Mouse (Mus musculus): Measurements from ENCODE around the gene Sertad1. TPM values are rescaled to one million over a fixed set of nuclear protein-coding genes. Genes with fewer than 3 reads are reported as not detected.
A peak's percentile ranks its signal among the peaks of the same experiment; 100 is the strongest.

Gene Sertad1
- total and polyA plus RNA-seq, 3 experiments, result 7.6 to 14.0 (median 10.2) TPM

DNA sequence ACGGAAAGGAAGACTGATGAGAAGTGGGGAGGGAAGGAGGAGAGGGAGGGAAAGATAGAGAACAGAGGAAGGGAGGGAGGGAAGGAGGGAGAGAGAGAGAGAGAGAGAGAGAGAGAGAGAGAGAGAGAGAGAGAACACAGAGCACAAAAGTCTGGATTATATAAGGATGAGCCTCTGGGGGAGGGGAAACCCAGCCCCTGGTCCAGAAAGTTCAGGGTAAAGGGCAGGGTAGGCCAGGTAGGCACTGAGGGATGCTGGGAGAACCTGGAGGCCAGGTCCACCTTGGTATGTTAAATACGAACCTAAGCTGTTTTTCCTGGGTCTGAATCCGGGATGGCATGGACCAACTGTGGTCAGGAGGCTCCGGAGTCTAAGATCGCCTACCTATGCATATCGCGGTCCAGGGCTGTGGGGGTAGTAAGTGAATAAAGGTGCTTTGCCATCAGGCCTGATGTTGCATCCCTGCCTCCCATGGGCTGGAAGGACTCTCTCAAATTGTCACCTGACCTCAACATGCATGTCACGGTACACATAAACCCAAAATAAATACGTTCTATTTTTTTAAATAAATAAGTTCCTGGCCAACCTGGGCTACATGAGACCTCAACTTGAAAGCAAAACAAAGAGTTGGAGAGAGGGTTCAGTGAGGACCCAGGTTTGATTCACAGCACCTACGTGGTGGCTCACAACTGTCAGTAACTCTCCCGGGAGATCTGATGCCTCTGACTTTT is 15.2 kb upstream of the Sertad1 start:
- no peak for TF ChIP-seq CTCF (IDR thresholded peaks at IDR 0.05)
- no peak for TF ChIP-seq EP300 (IDR thresholded peaks at IDR 0.05; ENCODE audit: insufficient read depth, low read depth, low read length)
- no peak for TF ChIP-seq POLR2A (IDR thresholded peaks at IDR 0.05; ENCODE audit: insufficient read depth, low read depth, low read length)

DNA sequence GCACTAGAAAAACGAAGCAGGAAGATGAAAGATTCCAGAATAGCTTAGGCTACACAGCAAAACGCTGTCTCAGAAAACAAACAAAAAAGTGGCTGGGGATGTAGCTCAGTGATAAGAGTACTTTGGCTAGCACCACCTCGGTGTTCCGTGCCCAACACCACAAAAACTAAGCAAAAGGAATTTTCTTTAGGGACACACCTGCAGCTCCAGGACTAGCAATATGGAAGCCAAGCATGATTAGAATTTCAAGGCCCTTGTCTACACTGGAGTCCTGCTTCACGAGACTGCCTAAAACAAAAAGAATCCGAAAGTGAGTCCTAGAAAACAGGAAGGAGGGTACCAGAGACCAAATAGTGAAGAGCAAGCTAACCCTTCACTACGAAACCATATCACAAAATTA is 14.1 kb upstream of the Sertad1 start:
- H3K79me2 ChIP-seq (replicated peaks; ENCODE audit: control insufficient read depth, insufficient read depth, low read length), result no peaks in the 10 kb centered on the region
- TF ChIP-seq EP300 (IDR thresholded peaks at IDR 0.05; ENCODE audit: insufficient read depth, low read depth, low read length), result no peak
- no peak for TF ChIP-seq POLR2A (IDR thresholded peaks at IDR 0.05; ENCODE audit: insufficient read depth, low read depth, low read length)
- no peak for TF ChIP-seq CTCF (IDR thresholded peaks at IDR 0.05)
- peaks cover 2% of the 10 kb centered on the region; the same call in 1 of the 2 replicates for H3K36me3 ChIP-seq (ENCODE audit: control insufficient read depth, insufficient read depth, low read length)
- H3K27ac ChIP-seq, result peak overlapping the region; percentile 89
- 6% methylated on average over 7 of the region's 7 CpGs for WGBS
- DNase-seq, result peak in 1 of 2 experiments; percentile 28
- 0 out of 2 replicates have a peak overlapping the region, but pooled peaks have one; percentile 8 for H3K9ac ChIP-seq (ENCODE audit: low read depth, low read length)
- intact Hi-C loops (cut with DNase I), result loop anchor here (1.0 to 10.0 kb wide), 3 partner anchors 24 to 308 kb away; partner anchors contain the start of genes Egln2 and Ltbp4
- peak overlapping the region; percentile 90 for H3K4me3 ChIP-seq
- H3K4me1 ChIP-seq (ENCODE audit: control insufficient read depth, insufficient read depth, low read length), result peaks cover 4% of the 10 kb centered on the region
- no peaks in the 10 kb centered on the region for H3K27me3 ChIP-seq (ENCODE audit: control insufficient read depth, insufficient read depth, low read length)

More for the DNA sequence above, 15.2 kb upstream of the Sertad1 start:
- H3K27ac ChIP-seq, result no peak overlapping the region
- no peaks in the 10 kb centered on the region for H3K79me2 ChIP-seq (replicated peaks; ENCODE audit: control insufficient read depth, insufficient read depth, low read length)
- H3K4me3 ChIP-seq, result no peak overlapping the region
- H3K4me1 ChIP-seq (ENCODE audit: control insufficient read depth, insufficient read depth, low read length), result peaks cover 4% of the 10 kb centered on the region
- 89% methylated on average over 11 of the region's 11 CpGs for WGBS
- no peak overlapping the region for H3K9ac ChIP-seq (ENCODE audit: low read depth, low read length)
- peak in 1 of 2 experiments; percentile 2 for DNase-seq
- intact Hi-C loops (cut with DNase I), result loop anchor here (1.0 to 10.0 kb wide), 3 partner anchors 23 to 307 kb away; partner anchors contain the start of genes Egln2 and Ltbp4
- no peaks in the 10 kb centered on the region for H3K27me3 ChIP-seq (ENCODE audit: control insufficient read depth, insufficient read depth, low read length)
- H3K36me3 ChIP-seq (ENCODE audit: control insufficient read depth, insufficient read depth, low read length), result peaks cover 2% of the 10 kb centered on the region; the same call in 1 of the 2 replicates

DNA sequence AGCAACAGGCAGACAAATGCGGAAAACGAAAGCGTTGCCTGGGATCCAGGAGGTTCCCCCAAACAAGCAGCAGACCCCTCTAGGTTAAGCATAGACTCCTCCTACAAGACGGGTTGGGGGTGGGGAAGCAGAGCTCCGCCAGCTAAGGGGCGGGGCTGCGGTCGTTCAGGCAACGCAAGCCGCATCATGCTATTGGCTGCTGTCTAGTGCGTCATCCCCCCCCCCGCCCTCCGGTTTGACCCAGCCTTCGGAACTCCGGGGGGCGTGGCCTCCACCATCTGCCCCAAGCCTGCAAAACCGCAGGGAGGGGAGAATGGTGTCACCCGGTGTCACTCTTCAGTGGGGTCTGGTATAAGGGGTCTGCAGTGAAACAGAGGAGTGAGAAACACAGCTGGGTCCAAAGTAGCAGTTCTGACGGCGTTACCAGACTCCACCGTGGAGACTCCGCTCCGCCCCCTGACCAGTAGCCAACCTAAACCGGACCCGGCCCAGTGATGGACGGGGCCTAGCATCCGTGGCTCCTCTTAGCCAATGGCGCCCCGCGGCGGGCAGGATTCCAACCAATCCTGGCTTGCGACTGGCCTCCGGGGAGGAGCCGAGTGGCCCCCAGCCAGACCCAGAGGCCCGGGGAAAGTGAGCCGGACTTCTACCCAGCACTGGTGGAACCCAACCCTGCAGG is 13.4 kb upstream of the Sertad1 start, which contains the start of gene Sertad3:
Gene Sertad3, plus strand, starts transcription at position 613 of the 679 bp plus-strand sequence.
- Histone ChIP-seq H3K4me1 (ENCODE audit: control insufficient read depth, insufficient read depth, low read length) (peaks cover 4% of the 10 kb centered on the region), H3K79me2 (replicated peaks; ENCODE audit: control insufficient read depth, insufficient read depth, low read length) (no peaks in the 10 kb centered on the region), H3K27ac (peak within 1 kb of the TSS; percentile 89), H3K4me3 (peak within 1 kb of the TSS; percentile 90), H3K27me3 (ENCODE audit: control insufficient read depth, insufficient read depth, low read length) (no peaks in the 10 kb centered on the region), H3K9ac (ENCODE audit: low read depth, low read length) (peak within 1 kb of the TSS; percentile 81), H3K36me3 (ENCODE audit: control insufficient read depth, insufficient read depth, low read length) (peaks cover 2% of the 10 kb centered on the region; the same call in 1 of the 2 replicates)
- DNase-seq, result peak; percentile 99
- peak; percentile 90 for TF ChIP-seq POLR2A (IDR thresholded peaks at IDR 0.05; ENCODE audit: insufficient read depth, low read depth, low read length)
- no peak for TF ChIP-seq EP300 (IDR thresholded peaks at IDR 0.05; ENCODE audit: insufficient read depth, low read depth, low read length)
- TF ChIP-seq CTCF (IDR thresholded peaks at IDR 0.05), result no peak
- WGBS, result under 1% methylated on average over 36 of the region's 36 CpGs
- intact Hi-C loops (cut with DNase I), result loop anchor here (5.0 to 10.0 kb wide), 2 partner anchors 136 to 308 kb away; partner anchors contain the start of genes Egln2 and Ltbp4

DNA sequence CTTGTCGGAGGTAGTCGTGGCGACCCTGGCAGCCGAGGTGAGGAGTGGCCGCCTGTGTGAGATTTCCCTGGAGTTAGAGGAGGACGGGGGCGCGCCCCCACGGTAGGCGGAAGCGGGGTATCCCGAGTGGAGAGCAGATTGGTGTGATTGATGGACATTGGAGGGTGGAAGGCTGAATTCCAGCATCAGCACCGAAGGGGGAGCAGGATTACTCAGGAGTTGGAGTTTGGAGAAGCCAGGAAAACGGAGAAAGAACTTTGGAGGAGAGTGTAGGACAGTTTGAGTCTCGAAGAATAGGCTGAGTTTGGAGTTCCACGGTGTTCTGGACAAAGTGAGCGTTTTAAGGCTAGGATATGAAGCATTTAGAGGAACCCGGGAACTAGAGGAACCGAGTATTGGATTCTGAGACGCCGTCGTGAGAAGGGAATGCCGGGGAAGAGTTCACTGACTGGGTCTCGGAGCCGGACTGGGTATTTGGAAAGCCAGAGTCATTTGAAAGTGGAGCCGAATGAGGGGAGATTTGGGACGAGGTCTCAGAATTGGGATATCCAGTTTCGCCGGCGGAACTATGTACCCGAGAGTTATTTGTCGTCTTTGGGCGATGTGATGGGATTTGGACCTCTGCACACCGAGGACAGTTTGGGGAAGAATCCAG is 12.7 kb upstream of the Sertad1 start:
- Histone ChIP-seq H3K79me2 (replicated peaks; ENCODE audit: control insufficient read depth, insufficient read depth, low read length) (no peaks in the 10 kb centered on the region), H3K4me1 (ENCODE audit: control insufficient read depth, insufficient read depth, low read length) (peaks cover 4% of the 10 kb centered on the region), H3K36me3 (ENCODE audit: control insufficient read depth, insufficient read depth, low read length) (peaks cover 2% of the 10 kb centered on the region; the same call in 1 of the 2 replicates), H3K4me3 (peak overlapping the region; percentile 90), H3K9ac (ENCODE audit: low read depth, low read length) (peak overlapping the region; percentile 81), H3K27me3 (ENCODE audit: control insufficient read depth, insufficient read depth, low read length) (no peaks in the 10 kb centered on the region), H3K27ac (peak overlapping the region; percentile 89)
- under 1% methylated on average over 34 of the region's 34 CpGs for WGBS
- intact Hi-C loops (cut with DNase I), result loop anchor here (1.0 to 10.0 kb wide), 4 partner anchors 12 to 309 kb away; partner anchors contain the start of genes Egln2, Ltbp4 and Sertad1
- DNase-seq, result no peak
- TF ChIP-seq POLR2A (IDR thresholded peaks at IDR 0.05; ENCODE audit: insufficient read depth, low read depth, low read length), result peak; percentile 7; the same call in 1 of the 2 replicates
- no peak for TF ChIP-seq EP300 (IDR thresholded peaks at IDR 0.05; ENCODE audit: insufficient read depth, low read depth, low read length)
- TF ChIP-seq CTCF (IDR thresholded peaks at IDR 0.05), result no peak

DNA sequence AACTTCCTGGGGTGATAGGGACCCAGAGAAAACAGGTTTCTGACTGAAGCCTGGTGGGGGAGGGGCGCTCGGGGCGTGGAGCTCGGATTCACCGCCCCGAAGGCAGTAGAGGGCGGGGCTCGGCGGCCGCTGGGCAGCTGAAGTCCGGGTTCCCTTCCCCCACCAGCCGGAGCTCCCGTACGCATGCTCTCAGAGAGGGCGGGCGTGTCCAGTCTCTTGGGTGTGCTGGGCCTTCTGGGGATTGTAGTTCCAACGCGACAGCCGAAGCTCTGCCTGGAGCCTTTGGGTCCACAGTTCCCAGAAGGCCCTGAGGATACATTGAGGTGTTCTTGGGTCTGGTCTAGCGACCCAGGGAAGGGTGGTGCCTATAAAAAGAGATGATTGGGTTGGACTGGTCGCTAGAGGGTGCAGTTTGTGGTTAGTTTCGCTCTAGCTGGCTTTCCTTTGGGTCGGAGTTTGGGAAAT is 12.2 kb upstream of the Sertad1 start:
- Histone ChIP-seq H3K36me3 (ENCODE audit: control insufficient read depth, insufficient read depth, low read length) (peaks cover 2% of the 10 kb centered on the region; the same call in 1 of the 2 replicates), H3K4me3 (peak overlapping the region; percentile 90), H3K4me1 (ENCODE audit: control insufficient read depth, insufficient read depth, low read length) (peaks cover 4% of the 10 kb centered on the region), H3K27me3 (ENCODE audit: control insufficient read depth, insufficient read depth, low read length) (no peaks in the 10 kb centered on the region), H3K79me2 (replicated peaks; ENCODE audit: control insufficient read depth, insufficient read depth, low read length) (no peaks in the 10 kb centered on the region), H3K9ac (ENCODE audit: low read depth, low read length) (peak overlapping the region; percentile 81), H3K27ac (peak overlapping the region; percentile 89)
- WGBS, result under 1% methylated on average over 23 of the region's 23 CpGs
- TF ChIP-seq POLR2A (IDR thresholded peaks at IDR 0.05; ENCODE audit: insufficient read depth, low read depth, low read length) (peak; percentile 54; the same call in 1 of the 2 replicates), EP300 (IDR thresholded peaks at IDR 0.05; ENCODE audit: insufficient read depth, low read depth, low read length) (peak; percentile 89), CTCF (IDR thresholded peaks at IDR 0.05) (peak; percentile 80)
- intact Hi-C loops (cut with DNase I), result loop anchor here (1.0 to 10.0 kb wide), 4 partner anchors 12 to 310 kb away; partner anchors contain the start of genes Egln2, Ltbp4 and Sertad1
- DNase-seq, result peak; percentile 97 to 99
